Mouse (Mus musculus) stomach, embryonic 14.5 days (tissue): ENCODE results near the gene Naglu. TPM values are rescaled to one million over a fixed set of nuclear protein-coding genes. Genes with fewer than 3 reads are reported as not detected.

Experiments
- ATAC-seq: fragments of 200-750 bp; cut with Nextera tagmentation; 2 replicates; pipeline ENCODE4 v1.8.0; 2017; ENCODE audit warnings: low read depth, moderate TSS enrichment; ENCODE audit not compliant: insufficient number of reproducible peaks, insufficient read depth, low FRiP score
- H3K27ac ChIP-seq: fragments of 300-500 bp; sonication (generic); 2 replicates; pipeline ENCODE4 v1.5.1; 2014; ENCODE audit warnings: mild to moderate bottlenecking, low read length, moderate library complexity, mixed read lengths
- H3K27me3 ChIP-seq: fragments of 300-500 bp; sonication (generic); 2 replicates; pipeline ENCODE4 v1.6.1; 2014; ENCODE audit warnings: low read length, control low read depth, mixed read lengths; ENCODE audit not compliant: control insufficient read depth, insufficient read depth
- H3K36me3 ChIP-seq: fragments of 300-500 bp; sonication (generic); 2 replicates; pipeline ENCODE4 v1.6.1; 2014; ENCODE audit warnings: mild to moderate bottlenecking, control low read depth, low read length, moderate library complexity, mixed read lengths; ENCODE audit not compliant: control insufficient read depth, insufficient read depth
- H3K4me1 ChIP-seq: fragments of 300-500 bp; sonication (generic); 2 replicates; pipeline ENCODE4 v1.6.1; 2014; ENCODE audit warnings: low read length, control low read depth, mixed read lengths; ENCODE audit not compliant: control insufficient read depth, insufficient read depth
- H3K4me2 ChIP-seq: fragments of 300-500 bp; sonication (generic); replicated peaks from 2 replicates; pipeline ENCODE4 v1.6.1; 2014; ENCODE audit warnings: low read depth, low read length, control low read depth
- H3K4me3 ChIP-seq: fragments of 300-500 bp; sonication (generic); 2 replicates; pipeline ENCODE4 v1.5.1; 2014; ENCODE audit warnings: low read depth, low read length, control low read depth
- H3K9ac ChIP-seq: fragments of 300-500 bp; sonication (generic); replicated peaks from 2 replicates; pipeline ENCODE4 v1.6.1; 2014; ENCODE audit warnings: low read depth, mild to moderate bottlenecking, control low read depth, low read length, moderate library complexity, mixed read lengths
- H3K9me3 ChIP-seq: fragments of 300-500 bp; sonication (generic); 2 replicates; pipeline ENCODE4 v1.6.1; 2016; ENCODE audit warnings: low read depth, low read length, control low read depth; ENCODE audit not compliant: control insufficient read depth
- WGBS: fragments of 180-500 bp; shearing (Covaris S2); extraction: QIAGEN DNeasy Blood & Tissue Kit; methylation state at CpG from one replicate; pipeline ENCODE4 v1.1.7; 2014; 5-methylcytosine and 5-hydroxymethylcytosine counted together
- polyA plus RNA-seq: library from polyadenylated mRNA; unstranded; fragments of >200 nt; fragmentation: Nextera tagmentation; extraction: Ambion mirVana; gene quantifications from 2 replicates; pipeline ENCODE4 v1.2.1, GENCODE M21; 2014

Gene Naglu
- polyA plus RNA-seq, 1 experiment from 2014 or later: 11.2 TPM

GRCm38 (mm10) chr11:101033856-101034500 is 35.8 kb upstream of the Naglu start:
- 0 out of 2 replicates have a peak, but pooled peaks cover 3% of the 10 kb centered on the region for H3K4me1 ChIP-seq
- H3K27ac ChIP-seq: no peak overlapping the region
- no peak for ATAC-seq

GRCm38 (mm10) chr11:101034614-101035327 is 35.0 kb upstream of the Naglu start:
- Histone ChIP-seq H3K4me2 (no peak overlapping the region), H3K9ac (no peak overlapping the region), H3K27me3 (no peaks in the 10 kb centered on the region), H3K9me3 (no peaks in the 10 kb centered on the region), H3K36me3 (peaks cover 46% of the 10 kb centered on the region), H3K27ac (no peak overlapping the region), H3K4me3 (no peak overlapping the region), H3K4me1 (0 out of 2 replicates have a peak, but pooled peaks cover 3% of the 10 kb centered on the region)
- 89% methylated on average over 8 of the region's 8 CpGs for WGBS
- ATAC-seq: no peak

More at GRCm38 (mm10) chr11:101033856-101034500, 35.8 kb upstream of the Naglu start:
- WGBS: 94% methylated on average over 17 of the region's 17 CpGs
- no peaks in the 10 kb centered on the region for H3K9me3 ChIP-seq
- no peaks in the 10 kb centered on the region for H3K27me3 ChIP-seq
- no peak overlapping the region for H3K9ac ChIP-seq
- no peak overlapping the region for H3K4me2 ChIP-seq
- H3K36me3 ChIP-seq: peaks cover 43% of the 10 kb centered on the region
- no peak overlapping the region for H3K4me3 ChIP-seq

GRCm38 (mm10) chr11:101035328-101035695 is 34.5 kb upstream of the Naglu start:
- 84% methylated on average over 4 of the region's 4 CpGs for WGBS
- ATAC-seq: no peak

GRCm38 (mm10) chr11:101037795-101038194 is 32.0 kb upstream of the Naglu start:
- Histone ChIP-seq H3K9me3 (no peaks in the 10 kb centered on the region), H3K4me3 (no peak overlapping the region), H3K27me3 (no peaks in the 10 kb centered on the region), H3K9ac (no peak overlapping the region), H3K36me3 (peaks cover 48% of the 10 kb centered on the region), H3K4me2 (no peak overlapping the region), H3K27ac (no peak overlapping the region), H3K4me1 (no peaks in the 10 kb centered on the region)
- WGBS: 86% methylated on average over 10 of the region's 10 CpGs
- ATAC-seq: no peak

More at GRCm38 (mm10) chr11:101035328-101035695, 34.5 kb upstream of the Naglu start:
- no peak overlapping the region for H3K4me3 ChIP-seq
- H3K9me3 ChIP-seq: no peaks in the 10 kb centered on the region
- H3K36me3 ChIP-seq: peaks cover 45% of the 10 kb centered on the region
- no peaks in the 10 kb centered on the region for H3K27me3 ChIP-seq
- H3K4me1 ChIP-seq: no peaks in the 10 kb centered on the region
- no peak overlapping the region for H3K27ac ChIP-seq
- no peak overlapping the region for H3K4me2 ChIP-seq
- no peak overlapping the region for H3K9ac ChIP-seq

GRCm38 (mm10) chr11:101045826-101046225 is 24.0 kb upstream of the Naglu start:
- Histone ChIP-seq H3K4me1 (no peaks in the 10 kb centered on the region), H3K27me3 (no peaks in the 10 kb centered on the region), H3K36me3 (peaks cover 58% of the 10 kb centered on the region), H3K27ac (no peak overlapping the region), H3K9ac (no peak overlapping the region), H3K9me3 (no peaks in the 10 kb centered on the region), H3K4me3 (no peak overlapping the region), H3K4me2 (no peak overlapping the region)
- ATAC-seq: no peak
- WGBS: 90% methylated on average over 4 of the region's 4 CpGs

GRCm38 (mm10) chr11:101046440-101046839 is 23.4 kb upstream of the Naglu start:
- Histone ChIP-seq H3K4me1 (no peaks in the 10 kb centered on the region), H3K27me3 (no peaks in the 10 kb centered on the region), H3K4me3 (no peak overlapping the region), H3K36me3 (peaks cover 56% of the 10 kb centered on the region), H3K4me2 (no peak overlapping the region), H3K27ac (no peak overlapping the region), H3K9ac (no peak overlapping the region), H3K9me3 (no peaks in the 10 kb centered on the region)
- WGBS: 66% methylated on average over 9 of the region's 9 CpGs
- no peak for ATAC-seq

GRCm38 (mm10) chr11:101047502-101047901 is 22.3 kb upstream of the Naglu start:
- Histone ChIP-seq H3K27me3 (no peaks in the 10 kb centered on the region), H3K9ac (no peak overlapping the region), H3K4me2 (no peak overlapping the region), H3K27ac (no peak overlapping the region), H3K4me1 (no peaks in the 10 kb centered on the region), H3K9me3 (no peaks in the 10 kb centered on the region), H3K4me3 (no peak overlapping the region), H3K36me3 (peaks cover 52% of the 10 kb centered on the region)
- no peak for ATAC-seq
- 87% methylated on average over 3 of the region's 3 CpGs for WGBS

- H3K27me3 ChIP-seq: no peaks in the 10 kb centered on the region
- 88% methylated on average over 9 of the region's 9 CpGs for WGBS
- no peaks in the 10 kb centered on the region for H3K4me1 ChIP-seq
- no peak overlapping the region for H3K4me3 ChIP-seq
- no peak for ATAC-seq
- no peak overlapping the region for H3K27ac ChIP-seq
- H3K36me3 ChIP-seq: peaks cover 31% of the 10 kb centered on the region
- no peaks in the 10 kb centered on the region for H3K9me3 ChIP-seq
- no peak overlapping the region for H3K4me2 ChIP-seq
- H3K9ac ChIP-seq: no peak overlapping the region
These were observed 19.5 kb upstream of the Naglu start for GRCm38 (mm10) chr11:101050359-101050758.
